Mouse (Mus musculus): ENCODE results near the gene Cmtm5.

- TF ChIP-seq CTCF (IDR thresholded peaks at IDR 0.05; ENCODE audit: insufficient read depth, low read depth, low read length) (no peak), POLR2A (IDR thresholded peaks at IDR 0.05; ENCODE audit: insufficient read depth, low read depth, low read length) (no peak)
Measured at GRCm38 (mm10) chr14:54951587-54951986, 15.5 kb downstream of the Cmtm5 start.
